Mouse (Mus musculus) urinary bladder, adult 18-20 months (tissue): Measurements from ENCODE around the gene Cerk.
"Not testable (repeated sequence)": the region's sequence is repeated elsewhere in the genome, so short reads cannot be mapped to it uniquely, and the experiment has no call there.

Experiments used
- DNase-seq, 2 experiments: peaks; one replicate each; pipeline ENCODE4 v3.0.0; 2022; ENCODE audit warnings: low spot score in 2 of 2, mixed read lengths in 2 of 2

The Cerk gene

GRCm38 (mm10) chr15:86164718-86165345, 21.1 kb downstream of the Cerk start:
- no peak for DNase-seq

DNA sequence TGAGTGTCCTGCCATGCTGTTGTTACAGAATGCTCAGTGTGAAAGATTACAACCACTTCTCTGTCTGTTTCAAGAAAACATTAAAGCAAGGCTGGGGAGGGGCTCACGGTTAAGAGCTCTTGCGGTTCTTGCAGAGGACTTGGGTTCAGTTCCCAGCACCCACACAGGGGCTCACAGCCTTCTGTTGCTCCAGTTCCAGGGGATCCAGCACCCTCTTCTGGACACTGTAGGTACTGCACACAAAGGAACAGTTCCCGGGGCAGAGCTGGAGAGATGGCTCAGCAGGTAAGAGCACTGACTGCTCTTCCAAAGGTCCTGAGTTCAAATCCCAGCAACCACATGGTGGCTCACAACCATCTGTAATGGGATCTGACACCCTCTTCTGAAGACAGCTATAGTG, 24.1 kb downstream of the Cerk start:
- DNase-seq = not testable (repeated sequence)

DNA sequence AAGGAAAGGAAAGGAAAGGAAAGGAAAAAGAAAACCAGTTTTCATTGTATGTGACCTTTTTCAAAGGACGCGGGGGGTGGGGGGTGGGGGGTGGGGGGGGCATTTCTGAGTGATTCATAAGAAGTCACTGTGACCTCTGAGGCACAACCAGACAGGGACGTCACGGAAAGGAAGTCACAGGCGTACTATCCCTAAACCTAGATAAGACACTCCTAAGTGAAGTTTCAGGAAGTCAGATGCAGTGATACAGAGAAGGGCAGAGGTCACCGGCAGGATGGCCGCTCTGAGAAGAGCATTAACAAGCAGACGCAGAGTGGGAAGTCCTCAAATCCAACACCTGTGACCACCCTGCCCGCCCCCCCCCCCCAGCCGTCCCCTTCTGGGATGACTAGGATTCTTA, 25.0 kb downstream of the Cerk start:
- DNase-seq = no peak

- DNase-seq = no peak
Measured at GRCm38 (mm10) chr15:86159719-86160118, 26.2 kb downstream of the Cerk start.

DNA sequence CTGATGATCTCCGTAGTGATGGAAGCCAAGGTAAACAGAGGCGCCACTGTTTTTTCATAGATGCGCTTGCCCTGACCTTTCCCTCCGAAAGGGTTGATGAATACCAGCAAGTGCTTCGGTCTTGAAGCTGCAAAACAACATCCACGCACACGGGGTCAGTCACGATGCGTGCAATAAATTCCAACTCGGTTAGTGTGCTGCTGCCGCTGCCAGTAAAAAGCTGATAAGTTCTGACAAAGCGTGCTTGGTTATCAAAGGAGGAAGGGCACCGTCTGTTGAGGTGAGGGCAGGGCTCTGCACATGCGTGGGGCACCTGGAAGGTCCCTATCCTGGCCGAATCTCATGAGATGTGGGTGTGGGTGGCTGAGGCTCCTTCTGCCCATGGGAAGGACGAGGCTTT, 26.8 kb downstream of the Cerk start:
- DNase-seq = no peak

GRCm38 (mm10) chr15:86156492-86156891, 29.4 kb downstream of the Cerk start:
- DNase-seq = no peak

DNA sequence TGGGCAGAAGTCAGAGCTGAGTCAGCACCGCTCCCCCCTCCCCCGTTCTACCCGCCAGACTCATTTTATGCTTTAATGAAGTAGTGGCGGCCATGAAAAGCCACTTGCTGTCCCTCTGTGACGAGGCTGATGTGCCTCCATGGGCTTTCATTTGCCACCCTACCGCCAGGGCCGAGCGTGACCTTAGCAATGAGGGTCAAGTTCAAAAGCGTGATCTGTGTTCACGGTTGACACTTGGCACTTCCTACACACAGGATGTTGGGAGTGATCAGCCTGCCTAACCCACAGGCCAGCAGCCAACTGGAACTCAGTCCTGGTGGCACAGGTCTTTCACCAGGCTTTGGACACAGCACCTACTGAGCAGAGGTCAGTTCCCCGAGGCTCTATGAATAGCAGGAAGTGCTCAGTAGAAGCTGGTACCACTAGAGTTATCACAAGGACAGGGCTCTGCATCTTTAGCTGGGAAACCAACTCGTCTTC, 32.4 kb downstream of the Cerk start:
- DNase-seq = no peak

- no peak for DNase-seq
Measured at GRCm38 (mm10) chr15:86150593-86150992, 35.3 kb downstream of the Cerk start.

GRCm38 (mm10) chr15:86146922-86147321, 39.0 kb downstream of the Cerk start:
- no peak for DNase-seq

GRCm38 (mm10) chr15:86145046-86145445, 40.9 kb downstream of the Cerk start:
- DNase-seq = no peak

GRCm38 (mm10) chr15:86144577-86144976, 41.4 kb downstream of the Cerk start:
- DNase-seq = no peak

DNA sequence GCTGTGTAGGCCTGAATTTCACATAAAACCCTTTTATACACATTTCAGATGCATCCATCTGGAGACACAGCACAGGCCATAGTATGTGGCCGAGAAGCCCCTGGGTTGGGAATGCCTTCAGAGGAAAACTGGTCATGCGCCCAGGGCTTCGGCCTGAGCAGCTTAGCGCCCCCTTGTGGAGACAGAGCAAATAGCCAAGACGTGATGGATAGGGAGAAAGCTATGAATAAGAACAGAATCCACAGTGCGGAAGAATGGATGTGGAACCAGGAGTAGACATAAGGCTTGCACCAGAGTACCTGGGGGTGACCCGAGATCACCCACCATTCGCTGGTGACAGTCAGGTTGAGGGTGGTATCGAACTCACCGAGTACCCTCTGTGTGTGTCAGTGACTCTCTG, 45.6 kb downstream of the Cerk start:
- peak in 1 of 2 experiments; percentile 21 for DNase-seq

- peak in 1 of 2 experiments; percentile 33 for DNase-seq
Measured at GRCm38 (mm10) chr15:86137638-86138037, 48.3 kb downstream of the Cerk start.

GRCm38 (mm10) chr15:86134941-86135783, 50.8 kb downstream of the Cerk start:
- peak; percentile 74 to 86 for DNase-seq

DNA sequence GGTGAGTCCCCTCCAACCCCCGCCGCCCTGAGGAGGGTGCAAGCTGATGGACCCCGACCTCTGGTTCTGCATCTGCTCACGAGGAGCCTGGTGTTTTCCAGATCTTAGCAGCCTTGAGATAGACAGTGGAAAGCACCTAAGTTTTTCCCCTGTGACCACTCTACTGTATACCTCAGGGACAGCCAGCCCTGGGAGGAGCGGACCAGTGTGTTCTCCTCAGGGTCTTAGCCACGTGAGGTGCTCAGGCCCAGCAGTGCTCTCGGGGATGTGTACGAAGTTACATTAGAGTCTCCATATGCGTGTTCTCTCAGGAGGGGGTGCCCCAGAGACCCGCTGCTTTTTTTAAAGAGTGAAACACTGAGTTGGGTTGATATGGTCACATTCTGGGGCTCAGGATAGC, 55.3 kb downstream of the Cerk start:
- DNase-seq = no peak

GRCm38 (mm10) chr15:86129036-86129435, 56.9 kb downstream of the Cerk start:
- DNase-seq = no peak

DNA sequence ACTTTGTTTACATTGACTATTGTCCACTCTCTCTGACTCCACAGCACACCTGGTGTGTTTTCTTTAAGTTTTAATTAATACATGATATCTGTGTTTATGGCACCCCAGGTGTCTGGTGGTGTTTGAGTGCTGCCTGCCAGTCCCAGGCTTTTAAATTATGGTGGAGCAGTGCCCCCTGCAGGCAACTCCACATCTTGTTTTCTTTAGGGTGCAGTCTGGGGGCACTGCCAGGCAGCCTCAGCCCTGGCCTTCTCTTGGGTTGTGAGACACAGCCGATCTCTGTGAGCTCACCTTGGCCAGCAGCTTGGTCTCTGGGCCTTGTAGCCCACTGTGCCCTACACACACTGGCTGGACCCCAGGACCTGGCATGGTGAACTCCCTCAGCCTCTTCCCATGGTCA, 61.6 kb downstream of the Cerk start:
- peak; percentile 50 to 63 for DNase-seq

DNA sequence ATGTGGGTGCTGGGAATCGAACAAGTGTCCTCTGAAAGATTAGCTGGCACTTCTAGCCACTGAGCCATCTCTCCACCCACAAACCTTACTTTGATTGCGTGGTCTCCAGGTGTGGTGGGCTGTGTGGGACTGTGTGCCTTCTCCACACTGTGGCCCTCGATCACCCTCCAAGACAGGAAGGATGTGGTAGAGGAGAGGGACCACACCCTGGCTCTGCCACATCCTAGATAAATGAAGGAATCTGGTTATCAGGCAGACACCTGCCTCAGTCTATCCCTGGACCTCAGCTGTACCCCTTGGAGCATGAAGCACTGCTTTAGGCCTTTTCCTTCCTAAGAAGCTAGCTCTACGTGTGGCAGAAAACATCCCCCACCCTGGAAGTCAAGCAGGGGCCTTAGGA, 62.5 kb downstream of the Cerk start:
- no peak for DNase-seq

GRCm38 (mm10) chr15:86122261-86122949, 63.5 kb downstream of the Cerk start:
- no peak for DNase-seq

DNA sequence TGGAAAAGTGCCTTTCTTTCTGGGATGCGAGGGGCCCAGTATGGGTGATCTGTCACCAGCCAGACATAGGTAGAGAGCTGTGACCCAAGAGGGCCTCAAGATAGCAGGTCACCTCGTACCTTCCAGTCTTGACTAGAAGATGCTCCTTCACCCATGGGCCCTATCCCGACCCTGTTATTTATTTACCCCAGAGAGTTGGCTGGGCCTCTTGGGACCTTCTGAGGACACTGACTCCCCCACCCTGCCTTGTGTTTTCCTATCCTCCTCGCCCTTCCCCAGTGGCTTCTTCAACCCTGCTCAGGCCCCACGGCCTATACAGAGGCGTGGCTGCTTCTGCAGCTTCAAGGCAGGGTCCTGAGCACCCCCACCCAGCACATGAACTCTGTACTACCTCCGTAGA, 66.8 kb downstream of the Cerk start:
- DNase-seq = no peak

DNA sequence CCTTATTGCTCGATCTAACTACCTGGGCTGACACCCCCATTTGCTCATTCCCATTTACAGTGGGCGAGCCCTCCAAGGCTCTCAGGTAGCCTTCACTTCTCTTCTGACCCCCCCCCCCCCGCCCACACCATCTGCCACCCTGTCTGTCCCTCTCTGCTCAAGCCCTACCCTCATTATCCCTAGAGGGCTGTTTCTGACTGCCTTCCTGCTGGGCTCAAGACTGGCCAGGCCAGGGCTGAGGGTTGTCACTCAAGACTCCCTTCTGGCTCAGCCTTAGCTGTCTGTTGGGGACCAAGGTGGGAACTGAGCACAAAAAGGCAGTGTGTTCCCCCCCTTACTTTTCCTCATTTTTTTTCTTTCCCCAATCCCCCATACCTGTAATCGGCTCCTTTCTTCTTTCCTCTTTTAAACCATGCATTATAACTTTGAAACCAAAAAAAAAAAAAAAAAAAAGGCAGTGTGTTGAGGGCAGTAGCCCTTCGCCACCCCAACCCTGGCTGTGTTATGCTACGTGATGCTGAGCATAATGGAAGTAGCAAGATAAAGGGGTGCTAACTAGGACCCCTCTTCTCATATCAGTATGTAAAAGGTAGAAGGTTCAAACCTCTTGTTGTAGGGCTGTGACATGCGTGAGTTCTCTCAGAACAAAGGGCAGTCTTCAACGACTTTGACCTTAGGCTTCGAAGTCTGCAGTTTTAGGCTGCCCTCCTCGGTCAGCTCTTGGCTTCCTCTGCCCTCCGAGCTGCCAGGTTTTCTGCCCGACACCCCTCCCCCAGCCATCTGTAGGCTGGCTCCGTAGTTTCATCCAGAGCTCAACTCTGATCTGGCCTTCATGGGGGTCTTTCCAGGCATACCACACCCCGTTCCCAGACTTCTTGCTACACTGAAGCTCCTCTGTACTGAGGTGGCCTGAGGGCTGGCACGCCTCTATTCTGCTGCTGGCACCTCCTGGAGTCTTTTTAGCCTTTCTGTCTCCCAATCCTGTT, 68.5 kb downstream of the Cerk start:
- DNase-seq = no peak
